Mouse (Mus musculus): Measurements from ENCODE around the gene Mctp1. TPM values are rescaled to one million over a fixed set of nuclear protein-coding genes. Genes with fewer than 3 reads are reported as not detected.

Mctp1 gene
- 6.2 and 10.1 TPM in 2 replicates for polyA plus RNA-seq (2015; fragmentation: Nextera tagmentation; extraction: Ambion mirVana)

GRCm38 (mm10) chr13:76383972-76384663, at the start of gene Mctp1:
Mctp1 (plus strand) TSS chr13:76384535.

Other genes with a start within 250 kb of the Mctp1 start
- gene Fam81b, start 79.5 kb upstream of the Mctp1 start, polyA plus RNA-seq (2015; fragmentation: Nextera tagmentation; extraction: Ambion mirVana), result not detected in 2 replicates